Mouse (Mus musculus): Measurements from ENCODE around the gene Antxr2. TPM values are rescaled to one million over a fixed set of nuclear protein-coding genes. Genes with fewer than 3 reads are reported as not detected.

Antxr2 gene
- 15.5 TPM for polyA plus RNA-seq (2014; fragmentation: Illumina TruSeq; extraction: RNeasy Lipid Tissue Mini Kit (QIAGEN cat#74804); ENCODE audit: insufficient read depth, low read depth, low replicate concordance)

DNA sequence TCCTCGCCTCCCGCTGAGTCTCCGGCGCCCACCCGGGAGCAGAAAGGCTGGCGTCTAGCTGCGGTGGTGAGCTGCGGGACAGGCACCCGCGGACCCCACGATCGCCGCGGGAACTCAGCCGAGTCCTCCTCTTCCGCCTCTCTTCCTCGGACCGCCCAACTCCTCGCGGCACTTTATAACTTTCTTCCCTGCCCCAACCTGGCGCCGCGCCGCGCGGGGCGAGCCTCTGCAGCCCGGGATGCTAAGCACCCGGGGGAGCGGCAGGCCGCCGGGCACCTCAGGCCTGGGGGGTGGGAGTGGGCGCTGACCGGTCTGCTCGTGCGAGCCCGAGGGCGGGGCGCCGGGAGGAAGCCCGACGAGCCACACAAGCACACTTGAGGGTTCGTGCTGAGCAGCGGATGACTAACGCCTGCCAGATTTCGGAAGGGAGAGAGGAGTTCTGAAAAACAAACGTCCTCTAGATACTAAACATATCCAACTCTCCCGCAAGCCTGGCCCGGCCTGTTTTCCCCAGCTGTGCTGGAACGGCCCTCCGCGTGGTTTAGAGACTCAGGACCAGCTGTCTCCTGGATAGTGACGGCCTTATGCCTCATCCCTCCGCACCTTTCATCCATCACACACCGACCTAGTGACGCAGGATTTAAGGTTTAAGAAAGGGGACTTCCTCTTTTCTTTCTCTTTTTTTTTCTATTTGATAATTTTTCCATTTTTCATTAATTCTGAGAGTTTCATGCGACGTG is at the start of gene Antxr2:
Gene Antxr2 (minus strand): TSS at position 142 of the 740 bp plus-strand sequence.

Other genes starting within 250 kb of the Antxr2 start
- 0.45 TPM for gene Prdm8, start 136.2 kb upstream of the Antxr2 start, polyA plus RNA-seq (2014; fragmentation: Illumina TruSeq; extraction: RNeasy Lipid Tissue Mini Kit (QIAGEN cat#74804); ENCODE audit: insufficient read depth, low read depth, low replicate concordance)
- gene Fgf5, start 223.1 kb upstream of the Antxr2 start, polyA plus RNA-seq (2014; fragmentation: Illumina TruSeq; extraction: RNeasy Lipid Tissue Mini Kit (QIAGEN cat#74804); ENCODE audit: insufficient read depth, low read depth, low replicate concordance) = 0.18 TPM

All from lung, adult 10 weeks (tissue).